Mouse (Mus musculus) embryonic stem cell, embryonic (primary cell): Measurements from ENCODE around the gene Deaf1.

Experiments
- CTCF ChIA-PET, 4 experiments: fragments of 300-600 bp in 2 of 4; fragments of 350-600 bp in 2 of 4; sonication (Branson Sonifier 250); formaldehyde crosslinking; loops; one replicate each; lab custom pipeline; 2022; ENCODE audit warnings: inconsistent platforms in 2 of 4; lab: Charles Lee
- POLR2A ChIA-PET, 4 experiments: fragments of 300-600 bp in 2 of 4; fragments of 350-600 bp in 2 of 4; sonication (Branson Sonifier 250); formaldehyde crosslinking; loops; one replicate each; lab custom pipeline; 2022; ENCODE audit warnings: antibody characterized with exemption in 4 of 4, inconsistent platforms in 1 of 4; lab: Charles Lee

The Deaf1 gene

DNA sequence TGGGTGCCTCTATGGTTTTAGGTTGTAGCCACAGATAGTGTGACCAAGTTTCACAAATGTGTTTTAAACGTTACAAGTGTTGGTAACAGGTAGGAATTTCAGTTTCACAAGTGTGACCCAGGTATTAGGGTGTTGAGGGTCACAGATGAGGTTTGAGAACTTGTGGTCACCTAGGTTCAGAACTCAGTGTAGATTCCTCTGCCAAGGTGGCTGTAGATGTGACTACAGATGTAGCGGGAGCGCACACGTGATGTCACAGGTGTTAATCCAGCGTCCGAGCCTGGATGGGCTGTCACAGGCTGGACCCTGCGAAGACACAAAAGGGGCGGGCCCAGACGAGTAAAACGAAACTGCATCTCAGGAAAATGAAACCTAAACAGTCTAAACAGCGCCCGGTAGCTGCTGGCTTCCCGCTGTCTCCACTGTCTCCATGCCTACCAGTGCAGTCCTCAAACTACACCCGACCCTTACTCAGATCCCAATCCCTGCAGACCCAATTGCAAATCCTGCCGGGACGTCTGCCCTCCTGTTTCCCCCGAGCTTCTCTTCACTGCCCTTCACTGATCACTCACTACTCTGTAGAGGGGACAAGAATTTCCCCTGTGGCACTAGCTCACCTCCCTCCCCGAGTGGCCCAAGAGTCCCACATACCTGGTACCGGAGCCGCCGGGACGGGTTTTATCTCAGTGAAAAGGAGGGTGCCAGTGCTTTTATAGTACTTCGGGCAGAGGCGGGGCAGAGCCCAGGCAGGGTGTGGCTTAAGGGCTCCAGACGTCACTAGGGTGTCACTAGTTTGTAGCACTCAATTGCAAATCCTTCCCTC lies 61.5 kb downstream of the Deaf1 start, which contains the start of gene Irf7:
TSS of gene Irf7 (minus strand) at position 743 of the 823 bp plus-strand sequence.
- ChIA-PET POLR2A (interaction anchor here in 2 of 4 experiments (0.6 to 1.5 kb wide), 8 partner anchors 11 to 72 kb away, joined by 3 to 4 read pairs (median 3); partner anchors contain the start of genes Eps8l2 (in 1 of the 2), Rassf7 (in 1 of the 2) and Sct (in 1 of the 2)), CTCF (interaction anchor here in 3 of 4 experiments (0.6 to 1.2 kb wide), 4 partner anchors 11 to 90 kb away, joined by 3 to 5 read pairs (median 3); partner anchors contain the start of genes Sct (in 2 of the 3) and Cdhr5 (in 1 of the 3))

DNA sequence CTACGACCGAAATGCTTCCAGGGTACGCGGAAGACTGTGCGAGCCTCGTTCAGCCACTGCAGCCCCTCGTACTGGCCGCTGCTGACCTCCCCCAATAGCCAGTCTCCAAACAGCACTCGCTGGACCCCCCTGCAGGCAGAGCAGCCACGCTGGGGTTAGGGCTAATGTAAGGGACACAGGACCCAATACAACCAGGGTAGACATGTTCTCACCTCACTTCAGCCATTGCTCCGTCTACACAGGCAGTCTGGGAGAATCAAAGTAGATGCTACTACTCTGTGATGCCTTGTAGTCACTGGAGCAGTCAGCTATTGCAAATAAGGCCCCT lies 62.1 kb downstream of the Deaf1 start:
- POLR2A ChIA-PET = interaction anchor here in 2 of 4 experiments (0.8 to 1.3 kb wide), 5 partner anchors 29 to 73 kb away, joined by 3 to 4 read pairs (median 3); partner anchors contain the start of genes Eps8l2 (in 1 of the 2) and Rassf7 (in 1 of the 2)
- CTCF ChIA-PET = interaction anchor here in 1 of 4 experiments (0.6 kb wide), 1 partner anchor 11 kb away, joined by 5 read pairs; the partner anchor contains the start of gene Cdhr5

- ChIA-PET CTCF (interaction anchor here in 3 of 4 experiments (1.1 to 1.4 kb wide), 5 partner anchors 11 to 204 kb away, joined by 3 to 5 read pairs (median 4); no protein-coding TSS in a partner anchor), POLR2A (interaction anchor here in 2 of 4 experiments (0.7 to 2.2 kb wide), 10 partner anchors 10 to 178 kb away, joined by 3 to 11 read pairs (median 4); partner anchors contain the start of genes Deaf1 (in 1 of the 2), Eps8l2 (in 1 of the 2) and Tmem80 (in 1 of the 2))
Measured at GRCm38 (mm10) chr7:141264761-141265410, 62.6 kb downstream of the Deaf1 start.

DNA sequence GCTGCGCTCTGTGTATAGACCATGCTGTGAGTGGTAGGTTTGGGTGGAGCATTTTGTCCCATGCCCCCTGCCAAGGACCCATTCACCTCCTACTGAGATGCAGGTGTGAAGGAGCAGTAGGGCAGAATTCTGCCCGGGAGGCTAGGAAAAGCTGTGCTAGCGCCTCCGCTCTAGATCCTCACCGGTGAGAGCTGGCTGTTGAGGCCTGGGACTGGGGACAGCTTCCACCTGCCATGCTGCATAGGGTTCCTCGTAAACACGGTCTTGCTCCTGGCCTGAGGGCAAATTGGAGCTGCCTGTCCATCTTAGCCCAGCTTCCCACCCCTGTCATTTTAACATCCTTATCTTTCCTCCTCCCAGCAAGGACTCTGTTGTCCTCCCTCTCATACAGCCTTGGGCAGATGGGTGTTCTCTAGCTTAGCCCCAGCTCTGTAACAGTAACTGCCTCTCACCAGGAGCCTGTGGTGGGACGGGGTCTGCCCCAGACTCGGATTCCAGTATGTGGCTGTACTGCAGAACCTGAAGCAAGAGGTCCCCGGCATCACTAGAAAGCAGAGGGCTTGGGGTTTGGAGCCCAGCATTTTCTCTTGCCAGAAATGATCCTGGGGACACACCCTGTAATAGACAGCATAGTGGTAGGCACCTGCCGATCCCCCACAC lies 63.3 kb downstream of the Deaf1 start:
- POLR2A ChIA-PET = interaction anchor here (0.7 to 2.2 kb wide), 24 partner anchors 9 to 179 kb away, joined by 3 to 11 read pairs (median 4); partner anchors contain the start of genes Deaf1 (in 1 of the 4), Rassf7 (in 1 of the 4) and Tmem80 (in 1 of the 4)

DNA sequence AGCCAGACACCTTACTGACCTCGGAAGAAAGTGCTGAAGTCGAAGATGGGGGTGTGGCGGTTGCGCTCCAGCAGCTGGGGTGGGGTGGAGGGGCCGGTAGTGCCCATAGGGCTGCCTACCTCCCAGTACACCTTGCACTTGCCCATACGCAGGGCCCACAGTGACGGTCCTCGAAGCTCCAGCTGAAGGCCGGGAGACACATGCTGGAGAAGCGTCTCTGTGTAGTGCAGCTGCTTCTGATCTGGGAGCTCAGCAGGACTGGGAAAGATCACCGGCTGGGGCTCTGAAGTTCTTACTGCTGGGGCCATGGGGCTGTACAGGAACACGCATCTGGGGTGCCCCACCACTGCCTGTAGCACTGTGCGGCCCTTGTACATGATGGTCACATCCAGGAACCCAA lies 63.9 kb downstream of the Deaf1 start:
- ChIA-PET CTCF (interaction anchor here (0.5 to 1.4 kb wide), 13 partner anchors 10 to 422 kb away, joined by 3 to 5 read pairs (median 3); partner anchors contain the start of gene Sct (in 2 of the 4)), POLR2A (interaction anchor here in 3 of 4 experiments (0.7 to 2.2 kb wide), 22 partner anchors 9 to 142 kb away, joined by 3 to 10 read pairs (median 4); partner anchors contain the start of genes Deaf1 (in 1 of the 3), Rassf7 (in 1 of the 3) and Tmem80 (in 1 of the 3))

More for the DNA sequence above, 63.3 kb downstream of the Deaf1 start:
- CTCF ChIA-PET = interaction anchor here in 3 of 4 experiments (0.6 to 1.4 kb wide), 10 partner anchors 11 to 422 kb away, joined by 3 to 5 read pairs (median 4); partner anchors contain the start of gene Sct (in 2 of the 3)

- POLR2A ChIA-PET = interaction anchor here in 3 of 4 experiments (0.7 to 1.3 kb wide), 5 partner anchors 8 to 46 kb away, joined by 3 to 4 read pairs (median 3); partner anchors contain the start of genes Rassf7 (in 1 of the 3) and Sct (in 1 of the 3)
- CTCF ChIA-PET = no interaction called here
Measured at GRCm38 (mm10) chr7:141261480-141261879, 66.0 kb downstream of the Deaf1 start.

- ChIA-PET CTCF (interaction anchor here in 1 of 4 experiments (0.6 kb wide), 2 partner anchors 101 to 131 kb away, joined by 3 to 4 read pairs; no protein-coding TSS in a partner anchor), POLR2A (interaction anchor here in 2 of 4 experiments (0.7 to 5.7 kb wide), 10 partner anchors 9 to 72 kb away, joined by 3 to 40 read pairs (median 5); partner anchors contain the start of genes Deaf1 (in 1 of the 2), Rassf7 (in 1 of the 2) and Tmem80 (in 1 of the 2))
Measured at GRCm38 (mm10) chr7:141256159-141256558, 71.3 kb downstream of the Deaf1 start.

GRCm38 (mm10) chr7:141250486-141250885 lies 77.0 kb downstream of the Deaf1 start:
- ChIA-PET POLR2A (interaction anchor here in 2 of 4 experiments (0.7 to 2.9 kb wide), 12 partner anchors 13 to 180 kb away, joined by 3 to 9 read pairs (median 3); partner anchors contain the start of gene Taldo1 (in 1 of the 2)), CTCF (interaction anchor here in 1 of 4 experiments (0.5 kb wide), 1 partner anchor 28 kb away, joined by 3 read pairs; the partner anchor contains the start of gene Sct)
